Mouse (Mus musculus) bone marrow macrophage, adult 2 months (primary cell): ENCODE measurements around the gene Sod1.

ENCODE experiments used
- CTCF ChIP-seq: IDR thresholded peaks from 2 replicates; pipeline ENCODE4 v1.5.1; 2012; ENCODE audit warnings: low read depth, mild to moderate bottlenecking, low read length, moderate library complexity
- POLR2A ChIP-seq: IDR thresholded peaks from 2 replicates; pipeline ENCODE4 v1.6.1; 2012; ENCODE audit warnings: mild to moderate bottlenecking, low read depth, low read length, borderline replicate concordance

- TF ChIP-seq CTCF (no peak), POLR2A (no peak)
Observed at GRCm38 (mm10) chr16:90204868-90205267, 15.7 kb upstream of the Sod1 start.
